Mouse (Mus musculus) WW6 (cell line): ENCODE data around the gene Esrra.
"Not testable (repeated sequence)": the region's sequence is repeated elsewhere in the genome, so short reads cannot be mapped to it uniquely, and the experiment has no call there.

Source experiments
- DNase-seq: peaks from one replicate; pipeline ENCODE4 v3.0.0-alpha.2; 2013; ENCODE audit warnings: low read depth, low spot score

The Esrra gene

DNA sequence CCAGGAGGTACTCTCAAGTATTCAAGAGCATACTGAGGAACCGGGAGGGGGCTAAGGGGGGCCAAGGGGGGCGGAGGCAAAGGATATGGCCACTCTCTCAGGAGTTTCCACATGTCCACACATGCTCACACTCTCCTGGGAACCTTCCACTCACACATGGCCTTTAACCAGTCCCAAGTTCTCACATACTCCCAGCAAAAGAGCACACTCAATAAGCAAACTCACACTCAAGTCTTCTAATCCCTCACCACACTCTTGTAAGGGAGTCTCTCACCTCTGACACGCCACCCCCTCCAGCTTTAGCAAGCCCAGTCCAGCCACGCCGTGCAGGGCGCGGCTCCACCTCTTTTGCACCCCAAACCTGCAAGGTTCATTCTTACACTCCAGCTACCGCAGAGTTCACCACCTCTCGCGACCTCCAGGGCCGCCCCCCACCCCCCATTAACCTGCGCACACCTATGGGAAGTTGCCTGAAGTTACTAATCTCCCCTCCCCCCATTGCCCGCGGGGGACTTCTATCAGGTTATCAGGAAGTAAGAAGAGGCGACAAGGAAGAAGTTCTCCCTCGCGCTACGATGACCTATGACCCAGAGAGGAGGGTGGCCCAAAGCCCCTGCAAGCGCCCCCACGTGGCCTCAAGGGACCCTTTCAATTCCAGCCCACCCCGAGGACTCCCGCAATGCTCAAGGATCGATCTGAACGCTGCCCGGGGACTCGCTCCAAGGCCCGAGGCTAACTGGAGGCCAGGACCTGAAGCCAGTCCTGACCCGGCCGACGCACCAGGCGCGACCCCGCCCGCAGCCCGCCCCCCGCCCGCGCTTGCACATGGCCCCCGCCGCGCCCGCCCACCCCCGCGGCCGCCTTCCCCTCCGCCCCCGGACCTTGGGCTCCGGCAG is 624 bp downstream of the Esrra start:
- DNase-seq: no peak

DNA sequence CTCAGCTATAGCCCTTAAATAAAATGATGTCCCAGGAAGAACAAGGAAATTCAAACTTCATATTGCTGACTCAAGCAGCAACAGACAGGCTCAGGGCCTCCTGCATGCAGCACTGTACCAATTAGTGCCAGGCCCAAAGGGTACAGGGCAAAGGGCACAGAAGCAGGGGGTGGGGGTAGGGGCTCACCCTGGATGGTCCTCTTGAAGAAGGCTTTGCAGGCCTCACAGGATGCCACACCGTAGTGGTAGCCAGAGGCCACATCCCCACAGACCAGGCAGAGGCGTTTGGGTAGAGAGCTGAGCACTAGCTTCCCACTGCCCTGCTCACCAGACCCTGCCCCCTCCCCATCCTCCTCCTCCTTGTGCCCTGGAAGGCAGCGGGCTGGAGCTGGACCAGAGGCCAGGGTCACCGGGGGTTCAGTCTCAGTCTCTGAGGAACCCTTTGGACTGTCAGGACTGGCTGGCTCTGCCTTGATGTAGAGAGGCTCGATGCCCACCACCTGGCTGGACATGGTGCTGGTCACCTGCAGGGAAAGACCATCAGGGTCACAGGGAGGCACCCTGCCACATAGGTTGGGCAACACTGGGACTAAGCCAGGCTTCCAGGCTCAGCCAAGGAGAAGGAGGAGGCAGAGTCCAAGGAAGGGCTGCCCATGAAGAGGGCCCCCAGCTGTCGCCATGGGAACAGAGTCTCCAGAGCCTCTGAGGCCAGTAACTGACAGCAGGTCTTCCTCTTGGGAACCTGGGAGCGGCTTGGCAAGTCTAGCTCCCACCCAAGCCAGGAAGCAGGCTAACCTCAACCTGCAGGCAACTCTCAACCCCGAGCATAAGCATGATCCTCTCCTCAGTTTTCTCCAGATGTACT is 1.5 kb downstream of the Esrra start:
- no peak for DNase-seq

DNA sequence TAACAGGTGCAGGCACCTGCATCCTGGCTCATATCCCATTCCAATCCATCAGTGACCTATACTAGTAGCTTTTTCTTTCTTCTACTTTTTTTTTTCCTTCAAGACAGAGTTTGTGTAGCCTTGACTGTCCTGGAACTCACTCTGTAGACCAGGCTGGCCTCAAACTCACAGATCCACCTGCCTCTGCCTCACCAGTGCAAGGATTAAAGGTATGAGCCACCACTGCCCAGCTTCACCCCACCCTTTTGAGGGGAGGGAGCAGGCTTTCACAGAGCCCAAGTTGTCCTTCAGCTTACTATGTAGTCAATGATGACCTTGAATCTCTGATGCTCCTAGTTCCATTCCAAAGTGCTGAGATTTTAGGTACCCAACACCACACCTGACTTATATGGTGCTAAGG is 2.2 kb downstream of the Esrra start:
- DNase-seq: no peak

DNA sequence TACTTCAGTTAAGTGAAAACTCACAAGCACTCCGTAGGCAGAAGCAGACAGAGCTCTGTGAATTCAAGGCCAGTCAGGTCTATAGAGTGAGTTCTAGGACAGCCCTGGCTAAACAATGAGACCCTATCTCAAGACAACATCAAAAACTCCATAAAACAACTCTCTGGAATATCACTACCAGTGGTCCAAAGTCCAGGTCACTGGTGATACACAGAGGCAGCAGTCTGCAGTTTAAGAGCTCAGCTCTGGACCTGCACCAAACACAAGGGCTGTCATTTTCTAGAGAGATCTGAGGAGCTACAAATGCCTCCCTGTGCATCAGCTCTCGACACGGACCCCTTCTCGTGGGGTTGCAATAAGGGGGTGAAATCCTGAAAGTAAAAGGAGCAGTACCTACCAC is 3.3 kb downstream of the Esrra start:
- DNase-seq: no peak

DNA sequence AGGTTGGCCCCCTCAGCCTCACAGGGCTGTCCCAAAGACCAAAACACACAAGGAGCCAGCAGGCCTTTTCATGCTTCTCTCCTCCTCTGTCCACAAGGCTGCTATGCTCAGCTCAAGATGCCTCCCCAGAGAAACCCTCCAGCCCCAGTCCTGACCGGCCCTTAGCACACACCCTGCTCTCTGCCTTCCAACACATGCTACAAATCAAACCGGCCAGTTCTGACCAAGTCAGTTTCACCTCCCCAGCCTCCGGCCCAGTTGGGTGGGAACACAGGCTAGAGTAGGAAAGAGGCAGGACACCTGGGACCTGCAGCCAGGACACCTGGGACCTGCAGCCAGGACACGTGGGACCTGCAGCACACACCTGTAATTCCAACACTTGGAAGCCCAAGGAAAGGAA is 5.1 kb downstream of the Esrra start:
- DNase-seq: no peak

DNA sequence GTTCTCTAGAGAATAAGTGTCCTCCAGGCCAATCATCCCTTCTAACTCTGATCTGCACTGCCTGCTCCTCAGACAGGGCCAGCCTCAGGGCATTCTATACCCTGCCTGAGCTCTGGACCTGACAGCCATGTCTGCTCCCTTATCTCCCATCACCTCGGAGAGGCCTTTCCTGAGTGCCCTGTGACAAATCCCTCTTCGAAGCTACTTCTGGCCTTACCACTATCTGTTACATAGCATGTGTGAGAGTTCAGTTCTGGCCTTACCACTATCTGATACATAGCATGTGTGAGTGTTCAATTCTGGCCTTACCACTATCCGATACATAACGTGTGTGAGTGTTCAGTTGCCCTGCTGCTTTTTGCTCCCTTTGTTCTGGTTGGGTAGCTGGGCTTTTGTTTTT is 6.3 kb downstream of the Esrra start:
- DNase-seq: no peak

DNA sequence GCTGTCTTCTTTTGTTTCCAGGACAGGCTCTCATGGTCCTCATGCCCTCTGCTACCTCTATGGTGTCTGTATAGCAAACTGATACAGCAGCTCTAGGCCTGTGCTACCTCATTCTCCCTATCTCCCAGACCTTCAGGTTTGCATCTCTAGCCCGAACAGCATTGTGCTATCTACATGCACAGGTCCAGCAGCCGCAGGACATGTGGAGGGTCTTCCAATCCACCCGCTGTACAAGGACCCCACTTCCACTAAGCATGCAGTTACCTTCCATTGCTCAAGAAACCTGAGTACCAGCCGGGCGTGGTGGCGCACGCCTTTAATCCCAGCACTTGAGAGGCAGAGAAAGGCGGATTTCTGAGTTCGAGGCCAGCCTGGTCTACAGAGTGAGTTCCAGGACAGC is 7.1 kb downstream of the Esrra start:
- DNase-seq: no peak

DNA sequence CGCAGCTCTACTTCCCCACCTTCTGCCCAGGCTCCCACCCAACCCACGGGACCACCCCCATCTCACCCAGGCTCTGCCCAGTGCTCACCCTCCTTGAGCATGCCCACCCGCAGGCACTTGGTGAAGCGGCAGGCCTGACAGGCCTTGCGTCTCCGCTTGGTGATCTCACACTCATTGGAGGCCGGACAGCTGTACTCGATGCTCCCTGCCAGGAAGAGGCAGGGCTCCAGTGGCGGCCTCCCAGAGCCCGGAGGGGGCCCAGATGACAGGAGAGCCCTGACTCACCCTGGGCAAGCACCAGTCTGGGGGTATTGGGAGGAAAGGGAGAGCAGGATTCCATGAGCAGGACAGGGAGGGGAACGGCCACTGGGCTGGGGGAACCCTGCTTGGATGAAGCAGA is 7.6 kb downstream of the Esrra start:
- no peak for DNase-seq

GRCm38 (mm10) chr19:6913036-6913435 is 8.6 kb downstream of the Esrra start:
- no peak for DNase-seq

DNA sequence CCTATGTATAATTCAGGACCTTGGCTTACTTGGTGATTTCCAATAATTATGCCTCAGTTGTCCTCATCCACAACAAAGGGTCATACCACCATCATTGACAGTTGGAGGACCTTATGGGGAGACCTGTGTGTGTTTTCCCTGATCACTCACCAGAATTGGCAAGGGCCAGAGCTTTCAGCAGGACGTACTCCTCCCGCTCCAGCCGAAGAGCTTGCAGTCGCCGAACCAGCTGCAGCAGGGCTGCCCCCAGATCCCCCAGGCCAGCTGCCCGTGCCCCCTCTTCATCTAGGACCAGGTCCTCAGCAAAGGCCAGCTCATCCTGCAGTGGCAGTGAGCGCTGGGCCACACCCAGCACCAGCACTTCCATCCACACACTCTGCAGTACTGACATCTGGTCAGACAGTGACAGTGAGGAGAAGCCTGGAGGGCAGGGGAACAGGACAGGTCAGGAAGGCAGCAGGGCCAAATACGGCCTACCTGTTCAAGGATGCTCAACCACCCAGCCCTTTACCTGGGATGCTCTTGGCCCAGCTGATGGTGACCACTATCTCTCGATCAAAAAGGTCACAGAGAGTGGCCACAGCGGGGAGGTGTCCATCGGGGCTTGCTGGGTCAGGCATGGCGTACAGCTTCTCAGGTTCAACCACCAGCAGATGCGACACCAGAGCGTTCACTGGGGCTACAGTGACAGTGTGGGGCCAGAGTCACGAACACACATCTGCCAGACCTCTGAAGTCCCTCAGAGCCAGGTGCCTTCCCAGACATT is 9.2 kb downstream of the Esrra start:
- DNase-seq: no peak

GRCm38 (mm10) chr19:6911101-6912074 is 10.2 kb downstream of the Esrra start:
- no peak for DNase-seq

GRCm38 (mm10) chr19:6910306-6910705 is 11.3 kb downstream of the Esrra start:
- not testable (repeated sequence) for DNase-seq

- peak; percentile 86 for DNase-seq
These were observed 11.9 kb downstream of the Esrra start, which contains the start of the genes Trmt112 and Prdx5 for GRCm38 (mm10) chr19:6909507-6910289. Gene Trmt112 (plus strand): TSS chr19:6909698. Gene Prdx5 (minus strand): TSS chr19:6910106.

DNA sequence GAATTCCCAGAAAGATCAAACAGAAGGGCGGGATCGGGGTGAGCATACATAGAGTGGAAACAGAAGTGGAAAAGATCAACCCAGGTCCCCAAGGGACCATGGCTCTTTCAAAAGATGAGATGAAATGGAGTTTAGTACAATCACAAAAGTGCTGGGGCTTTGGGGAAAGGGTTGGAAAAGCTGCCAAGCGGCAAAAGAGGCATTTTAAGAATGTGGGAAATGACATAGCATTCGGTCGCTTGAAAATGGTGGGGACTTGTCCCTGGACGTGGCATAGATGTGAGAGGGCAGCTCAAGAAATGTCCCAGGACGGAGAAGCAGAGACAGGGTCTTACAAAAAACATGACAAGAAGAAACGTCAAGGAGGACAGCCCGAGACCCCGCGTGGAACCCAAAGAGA is 12.6 kb downstream of the Esrra start:
- no peak for DNase-seq

DNA sequence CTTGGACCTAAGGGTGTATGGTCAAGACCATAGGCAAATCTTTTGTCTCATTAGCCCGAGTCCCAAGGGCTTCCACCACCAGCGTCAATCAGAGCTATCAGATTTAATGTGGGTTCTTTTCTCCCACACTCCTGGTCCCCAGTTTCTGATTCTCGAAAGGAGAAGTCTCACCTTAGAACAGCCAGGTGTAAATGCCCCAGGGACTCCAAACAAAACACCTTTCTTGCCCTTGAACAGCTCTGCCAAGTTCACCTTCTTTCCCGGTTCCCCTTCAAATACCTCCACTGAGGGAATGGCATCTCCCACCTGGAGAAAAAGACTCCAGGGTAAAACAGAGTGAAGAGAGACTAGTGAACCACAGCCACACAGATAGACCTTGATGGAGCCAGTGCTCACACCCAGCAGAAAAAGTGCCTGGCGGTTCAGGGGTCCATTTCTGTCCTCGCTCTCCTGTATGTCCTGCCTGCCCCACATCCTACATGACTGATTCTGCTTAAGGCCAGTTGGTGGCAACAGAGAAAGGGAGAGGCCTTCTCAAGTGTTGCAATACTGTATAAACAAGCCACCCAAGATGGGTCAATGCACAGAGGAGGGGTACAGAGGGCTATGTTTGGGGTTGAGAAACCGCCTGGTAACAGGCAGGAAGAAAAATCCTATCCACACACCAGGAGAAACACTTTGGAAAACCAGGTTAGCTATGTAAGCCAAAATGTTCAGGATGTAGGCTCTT is 13.6 kb downstream of the Esrra start:
- no peak for DNase-seq

- DNase-seq: no peak
These were observed 14.5 kb downstream of the Esrra start for GRCm38 (mm10) chr19:6907094-6907493.

DNA sequence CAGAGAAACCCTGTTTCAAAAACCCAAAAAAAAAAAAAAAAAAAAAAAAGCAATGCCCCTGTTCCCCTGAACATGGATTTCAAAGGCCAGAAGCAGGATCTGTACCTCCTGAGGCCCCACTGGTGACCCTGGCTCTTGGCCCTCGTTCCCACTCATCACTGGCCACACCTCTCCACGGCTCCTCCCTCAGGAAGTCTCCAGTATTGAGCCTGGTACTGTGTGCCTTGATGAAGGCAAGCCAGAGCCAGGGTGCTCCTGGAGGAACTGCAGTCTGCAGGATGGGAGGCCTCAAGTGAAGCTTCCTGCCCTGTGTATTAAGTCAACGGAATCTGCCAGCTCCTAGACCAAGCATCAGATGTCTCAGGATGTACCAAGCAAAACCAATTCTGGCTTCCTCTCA is 15.4 kb downstream of the Esrra start:
- DNase-seq: no peak

GRCm38 (mm10) chr19:6905498-6906159 is 16.0 kb downstream of the Esrra start:
- no peak for DNase-seq

DNA sequence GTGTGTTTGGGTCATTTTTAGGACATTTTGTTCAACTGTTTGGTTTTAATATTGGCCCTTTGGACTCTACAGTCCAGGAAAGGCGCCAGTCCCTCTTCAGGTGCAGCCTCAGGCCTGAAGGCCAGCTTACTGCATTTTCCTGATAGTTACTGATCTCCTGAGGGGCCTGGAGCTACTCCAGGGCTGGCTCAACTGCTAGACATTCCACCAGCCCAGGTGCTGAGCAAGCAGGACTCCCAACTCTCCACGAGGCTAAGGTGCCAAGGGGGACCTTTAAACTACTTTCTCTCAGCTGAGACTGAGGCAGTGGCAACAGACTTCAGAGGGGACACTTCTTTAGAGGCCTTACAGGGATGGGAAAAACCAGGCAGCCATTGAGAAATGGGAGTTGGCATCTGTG is 16.8 kb downstream of the Esrra start:
- DNase-seq: no peak
